Mouse (Mus musculus): ENCODE measurements around the gene Cemip. TPM values are rescaled to one million over a fixed set of nuclear protein-coding genes. Genes with fewer than 3 reads are reported as not detected.

Gene Cemip
- total and polyA plus RNA-seq, 3 experiments = under 0.01 TPM; not detected in 2

DNA sequence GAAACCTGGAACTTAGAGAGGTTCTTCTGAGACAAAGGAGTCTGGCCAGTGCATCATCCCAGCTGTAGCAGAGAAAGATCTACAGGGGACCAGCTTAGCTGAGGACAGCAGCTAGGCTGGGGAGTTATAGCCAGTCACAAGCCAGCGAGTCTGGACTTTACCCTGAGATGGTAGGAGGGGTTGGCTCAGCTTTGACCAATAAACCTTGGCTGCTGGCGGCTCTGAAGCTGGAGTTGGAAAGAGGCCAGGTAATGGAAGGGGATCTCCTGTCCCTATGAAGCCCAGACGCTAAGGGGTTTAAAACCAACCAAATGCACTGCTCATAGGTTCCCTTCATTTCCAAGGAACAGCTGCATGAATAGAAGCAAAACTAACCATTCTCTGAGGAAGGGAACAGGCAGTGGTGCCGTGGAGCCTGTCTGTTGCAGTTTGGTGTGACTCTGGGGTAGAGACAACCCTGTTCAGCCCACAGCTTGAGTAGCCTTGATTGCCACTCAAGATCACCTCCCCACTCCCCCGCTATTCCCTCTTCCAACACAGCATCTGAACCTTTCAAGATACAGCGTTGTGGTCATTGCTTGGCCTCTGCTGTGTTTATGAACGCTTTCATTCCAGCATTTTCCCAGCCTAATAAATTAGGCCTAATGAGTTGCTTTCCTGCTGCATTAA lies 30.2 kb downstream of the Cemip start:
- Histone ChIP-seq H3K9me3 (replicated peaks; ENCODE audit: low read length) (no peaks in the 10 kb centered on the region), H3K27ac (ENCODE audit: insufficient read depth, low read depth) (no peak overlapping the region), H3K36me3 (replicated peaks in 1 of 2; ENCODE audit: control insufficient read depth in 1 of 2, insufficient read depth in 1 of 2, low read length in 1 of 2) (no peaks in the 10 kb centered on the region), H3K4me1 (ENCODE audit: control insufficient read depth in 1 of 2, insufficient read depth in 2 of 2) (no peaks in the 10 kb centered on the region), H3K4me2 (ENCODE audit: insufficient read depth, low read depth, poor library complexity, severe bottlenecking) (no peak overlapping the region), H3K79me2 (replicated peaks; ENCODE audit: control insufficient read depth, extremely low read depth, insufficient read depth, poor library complexity, severe bottlenecking) (no peaks in the 10 kb centered on the region), H3K9ac (ENCODE audit: insufficient read depth, low read depth) (no peak overlapping the region), H3K27me3 (replicated peaks) (peaks cover 26% of the 10 kb centered on the region), H3K4me3 (replicated peaks in 1 of 3; ENCODE audit: low read depth in 2 of 3, low read length in 2 of 3, poor library complexity in 1 of 3) (no peak overlapping the region)
- in situ Hi-C loops (cut with MboI; ENCODE audit: low pct_ligation_motif_present, low pct_unique_long_range_greater_than_20kb, low sequenced_read_pairs) (no loop called here), dilution Hi-C loops (cut with MboI; ENCODE audit: extremely low pct_ligation_motif_present, extremely low pct_unique_long_range_greater_than_20kb, low sequenced_read_pairs) (no loop called here)
- TF ChIP-seq POLR2AphosphoS2 (IDR thresholded peaks at IDR 0.05; ENCODE audit: low read depth, low read length) (no peak), RCOR1 (conservative IDR thresholded peaks at IDR 0.05; ENCODE audit: low read depth, low read length) (no peak), POLR2A (IDR thresholded peaks at IDR 0.05; ENCODE audit: low read depth, low read length) (no peak), E2F4 (IDR thresholded peaks at IDR 0.05; ENCODE audit: insufficient replicate concordance, low read depth, low read length) (no peak), CHD1 (IDR thresholded peaks at IDR 0.05; ENCODE audit: low read depth, low read length) (no peak), BHLHE40 (IDR thresholded peaks at IDR 0.05; ENCODE audit: low read depth, low read length) (no peak), JUN (IDR thresholded peaks at IDR 0.05; ENCODE audit: insufficient read depth, low read depth, low read length) (no peak), USF1 (IDR thresholded peaks at IDR 0.05; ENCODE audit: low read depth, low read length) (no peak), MXI1 (IDR thresholded peaks at IDR 0.05; ENCODE audit: low read depth, low read length) (no peak), KAT2A (IDR thresholded peaks at IDR 0.05; ENCODE audit: insufficient replicate concordance, low read length) (no peak), UBTF (IDR thresholded peaks at IDR 0.05; ENCODE audit: low read depth, low read length) (no peak)
- DNase-seq (ENCODE audit: extremely low read depth) = no peak

- H3K9me3 ChIP-seq (replicated peaks; ENCODE audit: low read length) = no peaks in the 10 kb centered on the region
- no peaks in the 10 kb centered on the region for H3K36me3 ChIP-seq (replicated peaks in 1 of 2; ENCODE audit: control insufficient read depth in 1 of 2, insufficient read depth in 1 of 2, low read length in 1 of 2)
- peaks cover 27% of the 10 kb centered on the region for H3K27me3 ChIP-seq (replicated peaks)
- in situ Hi-C loops (cut with MboI; ENCODE audit: low pct_ligation_motif_present, low pct_unique_long_range_greater_than_20kb, low sequenced_read_pairs) (no loop called here), dilution Hi-C loops (cut with MboI; ENCODE audit: extremely low pct_ligation_motif_present, extremely low pct_unique_long_range_greater_than_20kb, low sequenced_read_pairs) (no loop called here)
- no peak overlapping the region for H3K4me2 ChIP-seq (ENCODE audit: insufficient read depth, low read depth, poor library complexity, severe bottlenecking)
- H3K9ac ChIP-seq (ENCODE audit: insufficient read depth, low read depth) = no peak overlapping the region
- no peak overlapping the region for H3K27ac ChIP-seq (ENCODE audit: insufficient read depth, low read depth)
- H3K4me3 ChIP-seq (replicated peaks in 1 of 3; ENCODE audit: low read depth in 2 of 3, low read length in 2 of 3, poor library complexity in 1 of 3) = no peak overlapping the region
- no peak for TF ChIP-seq IRF4 (IDR thresholded peaks at IDR 0.05; ENCODE audit: low read depth, low read length)
- no peak for TF ChIP-seq MAZ (IDR thresholded peaks at IDR 0.05; ENCODE audit: low read depth, low read length)
- TF ChIP-seq ZNF384 (IDR thresholded peaks at IDR 0.05; ENCODE audit: low read depth, low read length) = no peak
- TF ChIP-seq RCOR1 (conservative IDR thresholded peaks at IDR 0.05; ENCODE audit: low read depth, low read length) = no peak
- H3K4me1 ChIP-seq (ENCODE audit: control insufficient read depth in 1 of 2, insufficient read depth in 2 of 2) = no peaks in the 10 kb centered on the region
- H3K79me2 ChIP-seq (replicated peaks; ENCODE audit: control insufficient read depth, extremely low read depth, insufficient read depth, poor library complexity, severe bottlenecking) = no peaks in the 10 kb centered on the region
- no peak for DNase-seq (ENCODE audit: extremely low read depth)
Observed at GRCm38 (mm10) chr7:84053856-84054255, 32.4 kb downstream of the Cemip start.

Data from CH12.LX (cell line).